Mouse (Mus musculus): ENCODE measurements around the gene Wnt1. TPM values are rescaled to one million over a fixed set of nuclear protein-coding genes. Genes with fewer than 3 reads are reported as not detected.
"Not testable (repeated sequence)": the region's sequence is repeated elsewhere in the genome, so short reads cannot be mapped to it uniquely, and the experiment has no call there.

Gene Wnt1
- polyA plus RNA-seq, 1 experiment from 2014 or later = 2.0 TPM

- Histone ChIP-seq H3K9ac (replicated peaks) (no peak overlapping the region), H3K4me2 (peak overlapping the region; percentile 93), H3K4me3 (replicated peaks) (peak overlapping the region; percentile 49), H3K4me1 (peaks cover 54% of the 10 kb centered on the region), H3K27me3 (replicated peaks) (peaks cover 66% of the 10 kb centered on the region), H3K9me3 (replicated peaks) (no peaks in the 10 kb centered on the region), H3K36me3 (peaks cover 16% of the 10 kb centered on the region), H3K27ac (replicated peaks) (no peak overlapping the region)
- ATAC-seq (ENCODE audit: low FRiP score) = no peak
- 5% methylated on average over 6 of the region's 6 CpGs for WGBS
These were observed 19.0 kb downstream of the Wnt1 start for GRCm38 (mm10) chr15:98808651-98809134.

DNA sequence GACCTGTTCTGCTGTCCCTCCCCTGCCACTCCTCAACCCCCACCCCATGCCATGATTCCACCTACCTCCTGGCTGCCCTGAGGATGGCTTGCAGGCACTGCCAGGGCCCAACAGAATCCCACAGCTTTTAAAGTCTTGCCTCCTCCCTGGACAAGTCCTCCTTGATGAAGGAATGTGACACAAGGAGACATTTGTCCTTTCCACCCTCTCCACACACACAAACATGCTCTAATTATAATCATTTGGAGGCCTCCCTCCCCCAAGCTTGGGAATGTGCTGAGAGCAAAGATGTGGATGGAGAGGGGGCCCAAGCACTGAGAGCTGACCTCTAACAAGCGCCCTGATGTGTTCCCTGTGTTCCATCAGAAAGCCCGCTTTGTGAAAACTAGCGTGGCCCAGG lies 19.7 kb downstream of the Wnt1 start, which contains the start of gene Ddn:
Ddn (minus strand) TSS at position 101 of the 400 bp plus-strand sequence.
- Histone ChIP-seq H3K27me3 (replicated peaks) (peaks cover 61% of the 10 kb centered on the region), H3K9ac (replicated peaks) (no peak within 1 kb of the TSS), H3K4me2 (peak within 1 kb of the TSS; percentile 93), H3K36me3 (peaks cover 23% of the 10 kb centered on the region), H3K4me3 (replicated peaks) (peak within 1 kb of the TSS; percentile 49), H3K9me3 (replicated peaks) (no peaks in the 10 kb centered on the region), H3K27ac (replicated peaks) (no peak within 1 kb of the TSS), H3K4me1 (peaks cover 48% of the 10 kb centered on the region)
- no peak for ATAC-seq (ENCODE audit: low FRiP score)
- WGBS = 50% methylated on average over 3 of the region's 3 CpGs

- H3K27me3 ChIP-seq (replicated peaks) = peaks cover 52% of the 10 kb centered on the region
- not testable (repeated sequence) for H3K4me3 ChIP-seq (replicated peaks); H3K9me3 ChIP-seq (replicated peaks); ATAC-seq (ENCODE audit: low FRiP score); H3K9ac ChIP-seq (replicated peaks); H3K27ac ChIP-seq (replicated peaks); H3K4me2 ChIP-seq
- peaks cover 40% of the 10 kb centered on the region for H3K4me1 ChIP-seq
- 65% methylated on average over 6 of the region's 6 CpGs for WGBS
- peaks cover 27% of the 10 kb centered on the region for H3K36me3 ChIP-seq
These were observed 20.6 kb downstream of the Wnt1 start for GRCm38 (mm10) chr15:98810212-98810611.

DNA sequence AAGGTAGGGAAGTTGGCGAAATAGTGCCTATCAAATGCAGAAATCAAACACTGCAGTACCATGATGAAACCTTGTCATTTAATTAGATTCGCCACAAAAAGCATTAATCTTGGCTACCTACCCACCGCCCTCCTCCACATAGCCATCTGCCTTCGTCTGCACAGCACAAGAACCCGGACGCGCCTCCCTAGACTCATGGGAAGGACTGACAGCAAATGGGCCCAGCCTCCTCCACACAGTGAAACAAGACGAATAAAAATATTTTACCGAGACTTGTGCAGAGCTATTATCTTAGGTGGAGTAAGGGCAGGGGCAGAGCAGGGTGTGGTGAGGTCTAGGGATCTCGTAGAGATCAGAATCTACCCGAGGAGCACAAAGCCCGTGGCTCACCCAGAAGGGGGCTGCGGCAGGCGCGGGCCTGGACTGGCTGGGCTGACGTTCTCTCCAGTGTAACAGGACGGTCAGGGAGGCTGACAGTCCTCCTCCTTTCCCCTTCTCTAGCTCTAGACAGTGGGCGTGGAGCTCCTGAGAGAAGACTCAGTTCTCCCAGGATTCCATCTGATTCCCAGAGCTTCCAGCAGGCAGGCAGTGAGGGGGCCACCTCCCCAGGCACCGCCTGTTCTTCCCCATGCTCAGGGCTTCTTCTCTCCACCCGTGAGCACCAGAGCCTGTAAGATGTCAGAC lies 23.2 kb downstream of the Wnt1 start:
- H3K9me3 ChIP-seq (replicated peaks) = no peaks in the 10 kb centered on the region
- 85% methylated on average over 20 of the region's 20 CpGs for WGBS

DNA sequence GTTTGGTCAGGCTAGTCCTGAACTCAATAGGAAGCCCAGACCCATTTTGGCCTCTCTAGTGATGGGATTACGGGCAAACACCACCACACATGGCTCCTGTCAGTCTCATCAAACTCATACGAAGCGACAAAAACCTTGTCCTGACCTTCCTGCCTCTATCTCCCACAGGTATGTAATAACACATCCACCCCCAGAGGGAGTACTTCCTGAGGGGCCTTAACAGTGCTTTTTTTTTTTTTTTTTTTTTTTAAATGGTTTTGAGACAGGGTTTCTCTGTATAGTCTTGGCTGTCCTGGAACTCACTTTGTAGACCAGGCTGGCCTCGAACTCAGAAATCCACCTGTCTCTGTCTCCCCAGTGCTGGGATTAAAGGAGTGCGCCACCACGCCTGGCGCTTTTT lies 28.5 kb downstream of the Wnt1 start:
- H3K9ac ChIP-seq (replicated peaks) = no peak overlapping the region
- no peak overlapping the region for H3K4me2 ChIP-seq
- 96% methylated on average over 7 of the region's 7 CpGs for WGBS
- no peak overlapping the region for H3K4me3 ChIP-seq (replicated peaks)
- no peaks in the 10 kb centered on the region for H3K27me3 ChIP-seq (replicated peaks)
- H3K9me3 ChIP-seq (replicated peaks) = no peaks in the 10 kb centered on the region
- no peaks in the 10 kb centered on the region for H3K4me1 ChIP-seq
- no peak overlapping the region for H3K27ac ChIP-seq (replicated peaks)
- ATAC-seq (ENCODE audit: low FRiP score) = no peak
- peaks cover 33% of the 10 kb centered on the region for H3K36me3 ChIP-seq

More for the DNA sequence above, 23.2 kb downstream of the Wnt1 start:
- ATAC-seq (ENCODE audit: low FRiP score) = no peak
- Histone ChIP-seq H3K4me3 (replicated peaks) (no peak overlapping the region), H3K9ac (replicated peaks) (no peak overlapping the region), H3K4me2 (no peak overlapping the region), H3K27me3 (replicated peaks) (peaks cover 27% of the 10 kb centered on the region), H3K4me1 (peaks cover 13% of the 10 kb centered on the region), H3K36me3 (peaks cover 33% of the 10 kb centered on the region), H3K27ac (replicated peaks) (no peak overlapping the region)

DNA sequence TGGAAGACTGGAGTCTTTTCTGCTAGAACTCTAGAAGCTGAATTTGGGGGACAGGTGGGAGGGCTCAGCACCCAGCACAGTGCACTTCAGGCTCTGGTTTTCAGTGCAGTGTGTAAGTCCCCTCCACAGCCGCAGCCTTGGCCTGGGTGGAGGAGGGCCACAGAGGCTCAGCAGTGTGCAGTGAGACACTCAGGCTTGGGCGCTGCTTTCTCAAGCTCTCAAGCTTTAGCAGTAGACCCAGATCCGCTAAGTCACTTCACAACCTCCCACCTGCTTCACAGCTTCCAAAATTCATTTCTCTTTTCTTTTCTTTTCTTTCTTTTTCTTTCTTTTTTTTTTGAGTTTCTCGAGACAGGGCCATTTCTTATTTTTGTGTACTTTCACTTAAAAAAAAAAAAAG lies 31.3 kb downstream of the Wnt1 start:
- Histone ChIP-seq H3K27me3 (replicated peaks) (no peaks in the 10 kb centered on the region), H3K9me3 (replicated peaks) (no peaks in the 10 kb centered on the region), H3K4me1 (no peaks in the 10 kb centered on the region), H3K4me2 (no peak overlapping the region), H3K9ac (replicated peaks) (no peak overlapping the region), H3K27ac (replicated peaks) (no peak overlapping the region), H3K36me3 (peaks cover 27% of the 10 kb centered on the region), H3K4me3 (replicated peaks) (no peak overlapping the region)
- WGBS = 91% methylated on average over 4 of the region's 4 CpGs
- no peak for ATAC-seq (ENCODE audit: low FRiP score)

- no peaks in the 10 kb centered on the region for H3K27me3 ChIP-seq (replicated peaks)
- H3K9ac ChIP-seq (replicated peaks) = no peak overlapping the region
- ATAC-seq (ENCODE audit: low FRiP score) = no peak
- no peaks in the 10 kb centered on the region for H3K9me3 ChIP-seq (replicated peaks)
- no peak overlapping the region for H3K27ac ChIP-seq (replicated peaks)
- peaks cover 27% of the 10 kb centered on the region for H3K36me3 ChIP-seq
- WGBS = 33% methylated on average over 10 of the region's 10 CpGs
- H3K4me3 ChIP-seq (replicated peaks) = no peak overlapping the region
- no peaks in the 10 kb centered on the region for H3K4me1 ChIP-seq
- H3K4me2 ChIP-seq = no peak overlapping the region
These were observed 31.7 kb downstream of the Wnt1 start for GRCm38 (mm10) chr15:98821403-98821802.

- Histone ChIP-seq H3K4me2 (no peak overlapping the region), H3K27ac (replicated peaks) (no peak overlapping the region), H3K27me3 (replicated peaks) (no peaks in the 10 kb centered on the region), H3K4me1 (no peaks in the 10 kb centered on the region), H3K9ac (replicated peaks) (no peak overlapping the region), H3K36me3 (peaks cover 27% of the 10 kb centered on the region), H3K9me3 (replicated peaks) (no peaks in the 10 kb centered on the region), H3K4me3 (replicated peaks) (no peak overlapping the region)
- ATAC-seq (ENCODE audit: low FRiP score) = no peak
- WGBS = 98% methylated on average over 5 of the region's 5 CpGs
These were observed 32.5 kb downstream of the Wnt1 start for GRCm38 (mm10) chr15:98822147-98822546.

- H3K9me3 ChIP-seq (replicated peaks) = no peaks in the 10 kb centered on the region
- no peak overlapping the region for H3K27ac ChIP-seq (replicated peaks)
- 69% methylated on average over 3 of the region's 3 CpGs for WGBS
- H3K9ac ChIP-seq (replicated peaks) = no peak overlapping the region
- H3K27me3 ChIP-seq (replicated peaks) = no peaks in the 10 kb centered on the region
- peaks cover 27% of the 10 kb centered on the region for H3K36me3 ChIP-seq
- no peak overlapping the region for H3K4me2 ChIP-seq
- no peaks in the 10 kb centered on the region for H3K4me1 ChIP-seq
- H3K4me3 ChIP-seq (replicated peaks) = no peak overlapping the region
- no peak for ATAC-seq (ENCODE audit: low FRiP score)
These were observed 33.8 kb downstream of the Wnt1 start for GRCm38 (mm10) chr15:98823434-98823833.

DNA sequence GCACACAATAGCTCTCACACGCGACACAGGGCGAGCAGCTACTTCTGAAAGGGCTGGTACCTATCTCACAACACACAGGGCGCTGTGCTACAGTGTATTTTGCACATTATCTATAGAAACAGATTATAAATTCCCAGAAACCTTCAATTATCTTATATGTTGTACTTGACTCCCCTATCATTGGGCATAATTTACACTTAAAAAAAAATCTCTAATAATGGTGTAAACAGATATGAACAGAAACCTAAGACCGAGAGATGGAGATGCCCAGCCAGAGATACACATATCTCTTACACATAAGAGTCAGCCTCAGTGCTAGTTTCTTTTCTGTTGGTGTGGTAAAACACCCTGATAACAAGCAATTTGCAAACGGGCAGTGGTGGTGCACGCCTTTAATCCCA lies 38.0 kb downstream of the Wnt1 start:
- Histone ChIP-seq H3K27ac (replicated peaks) (no peak overlapping the region), H3K9ac (replicated peaks) (no peak overlapping the region), H3K4me3 (replicated peaks) (no peak overlapping the region), H3K9me3 (replicated peaks) (no peaks in the 10 kb centered on the region), H3K4me2 (no peak overlapping the region), H3K36me3 (peaks cover 20% of the 10 kb centered on the region), H3K27me3 (replicated peaks) (no peaks in the 10 kb centered on the region), H3K4me1 (peaks cover 20% of the 10 kb centered on the region)
- WGBS = 91% methylated on average over 7 of the region's 7 CpGs
- no peak for ATAC-seq (ENCODE audit: low FRiP score)

GRCm38 (mm10) chr15:98830736-98831683 lies 41.4 kb downstream of the Wnt1 start, which contains the start of gene Prkag1:
TSS of gene Prkag1 (minus strand) at chr15:98831521.
- peaks cover 29% of the 10 kb centered on the region for H3K36me3 ChIP-seq
- peak within 1 kb of the TSS; percentile 72 for H3K9ac ChIP-seq (replicated peaks)
- ATAC-seq (ENCODE audit: low FRiP score) = peak; percentile 98
- no peaks in the 10 kb centered on the region for H3K9me3 ChIP-seq (replicated peaks)
- peak within 1 kb of the TSS; percentile 84 for H3K27ac ChIP-seq (replicated peaks)
- WGBS = under 1% methylated on average over 64 of the region's 66 CpGs
- peak within 1 kb of the TSS; percentile 70 for H3K4me2 ChIP-seq
- H3K4me1 ChIP-seq = peaks cover 20% of the 10 kb centered on the region
- H3K27me3 ChIP-seq (replicated peaks) = no peaks in the 10 kb centered on the region
- peak within 1 kb of the TSS; percentile 63 for H3K4me3 ChIP-seq (replicated peaks)
